Mouse (Mus musculus): ENCODE results near the gene Smim12. TPM values are rescaled to one million over a fixed set of nuclear protein-coding genes. Genes with fewer than 3 reads are reported as not detected.

Gene Smim12
- polyA plus RNA-seq, 1 experiment, result 19.3 TPM

- Histone ChIP-seq H3K4me3 (ENCODE audit: extremely low read depth, insufficient read depth, insufficient read length) (no peak overlapping the region), H3K36me3 (ENCODE audit: control insufficient read depth, insufficient read depth, low read length) (peaks cover 4% of the 10 kb centered on the region; the same call in 1 of the 2 replicates), H3K4me1 (ENCODE audit: control insufficient read depth, insufficient read depth, insufficient read length) (peaks cover under 1% of the 10 kb centered on the region; the same call in 1 of the 2 replicates), H3K27ac (ENCODE audit: insufficient read depth, low read length) (no peak overlapping the region), H3K27me3 (ENCODE audit: control insufficient read depth, insufficient read depth, low read length) (no peaks in the 10 kb centered on the region)
- DNase-seq (ENCODE audit: low read depth in 1 of 2, low spot score in 2 of 2), result peak; percentile 79 to 93
- peak; percentile 85; the same call in 1 of the 2 replicates for TF ChIP-seq CTCF (IDR thresholded peaks at IDR 0.05; ENCODE audit: extremely low read depth, insufficient read depth, insufficient read length, insufficient replicate concordance)
- TF ChIP-seq POLR2A (IDR thresholded peaks at IDR 0.05; ENCODE audit: low read depth, low read length), result no peak
- 1% methylated on average over 5 of the region's 5 CpGs for WGBS
Observed at GRCm38 (mm10) chr4:127249701-127250349, 6.2 kb downstream of the Smim12 start.

GRCm38 (mm10) chr4:127251963-127252585 is 8.5 kb downstream of the Smim12 start:
- WGBS, result 52% methylated on average over 22 of the region's 22 CpGs
- Histone ChIP-seq H3K36me3 (ENCODE audit: control insufficient read depth, insufficient read depth, low read length) (peaks cover 4% of the 10 kb centered on the region; the same call in 1 of the 2 replicates), H3K4me3 (ENCODE audit: extremely low read depth, insufficient read depth, insufficient read length) (no peak overlapping the region), H3K4me1 (ENCODE audit: control insufficient read depth, insufficient read depth, insufficient read length) (no peaks in the 10 kb centered on the region), H3K27me3 (ENCODE audit: control insufficient read depth, insufficient read depth, low read length) (no peaks in the 10 kb centered on the region), H3K27ac (ENCODE audit: insufficient read depth, low read length) (no peak overlapping the region)
- TF ChIP-seq CTCF (IDR thresholded peaks at IDR 0.05; ENCODE audit: extremely low read depth, insufficient read depth, insufficient read length, insufficient replicate concordance), result no peak
- TF ChIP-seq POLR2A (IDR thresholded peaks at IDR 0.05; ENCODE audit: low read depth, low read length), result no peak
- DNase-seq (ENCODE audit: low read depth in 1 of 2, low spot score in 2 of 2), result no peak

GRCm38 (mm10) chr4:127256739-127257138 is 13.2 kb downstream of the Smim12 start:
- Histone ChIP-seq H3K4me3 (ENCODE audit: extremely low read depth, insufficient read depth, insufficient read length) (no peak overlapping the region), H3K4me1 (ENCODE audit: control insufficient read depth, insufficient read depth, insufficient read length) (no peaks in the 10 kb centered on the region), H3K27ac (ENCODE audit: insufficient read depth, low read length) (no peak overlapping the region), H3K27me3 (ENCODE audit: control insufficient read depth, insufficient read depth, low read length) (no peaks in the 10 kb centered on the region), H3K36me3 (ENCODE audit: control insufficient read depth, insufficient read depth, low read length) (no peaks in the 10 kb centered on the region)
- no peak for TF ChIP-seq POLR2A (IDR thresholded peaks at IDR 0.05; ENCODE audit: low read depth, low read length)
- TF ChIP-seq CTCF (IDR thresholded peaks at IDR 0.05; ENCODE audit: extremely low read depth, insufficient read depth, insufficient read length, insufficient replicate concordance), result no peak
- no peak for DNase-seq (ENCODE audit: low read depth in 1 of 2, low spot score in 2 of 2)
- 22% methylated on average over 5 of the region's 5 CpGs for WGBS

- Histone ChIP-seq H3K27ac (ENCODE audit: insufficient read depth, low read length) (no peak overlapping the region), H3K4me3 (ENCODE audit: extremely low read depth, insufficient read depth, insufficient read length) (no peak overlapping the region), H3K36me3 (ENCODE audit: control insufficient read depth, insufficient read depth, low read length) (no peaks in the 10 kb centered on the region), H3K27me3 (ENCODE audit: control insufficient read depth, insufficient read depth, low read length) (no peaks in the 10 kb centered on the region), H3K4me1 (ENCODE audit: control insufficient read depth, insufficient read depth, insufficient read length) (no peaks in the 10 kb centered on the region)
- TF ChIP-seq POLR2A (IDR thresholded peaks at IDR 0.05; ENCODE audit: low read depth, low read length) (no peak), CTCF (IDR thresholded peaks at IDR 0.05; ENCODE audit: extremely low read depth, insufficient read depth, insufficient read length, insufficient replicate concordance) (no peak)
- no peak for DNase-seq (ENCODE audit: low read depth in 1 of 2, low spot score in 2 of 2)
- 56% methylated on average over 12 of the region's 12 CpGs for WGBS
Observed at GRCm38 (mm10) chr4:127258186-127258897, 14.8 kb downstream of the Smim12 start.

- no peak for TF ChIP-seq CTCF (IDR thresholded peaks at IDR 0.05; ENCODE audit: extremely low read depth, insufficient read depth, insufficient read length, insufficient replicate concordance)
- no peak for TF ChIP-seq POLR2A (IDR thresholded peaks at IDR 0.05; ENCODE audit: low read depth, low read length)
- DNase-seq (ENCODE audit: low read depth in 1 of 2, low spot score in 2 of 2), result no peak
- no peak overlapping the region for H3K4me3 ChIP-seq (ENCODE audit: extremely low read depth, insufficient read depth, insufficient read length)
- H3K27ac ChIP-seq (ENCODE audit: insufficient read depth, low read length), result no peak overlapping the region
- H3K36me3 ChIP-seq (ENCODE audit: control insufficient read depth, insufficient read depth, low read length), result no peaks in the 10 kb centered on the region
- H3K4me1 ChIP-seq (ENCODE audit: control insufficient read depth, insufficient read depth, insufficient read length), result no peaks in the 10 kb centered on the region
- no peaks in the 10 kb centered on the region for H3K27me3 ChIP-seq (ENCODE audit: control insufficient read depth, insufficient read depth, low read length)
- WGBS, result 89% methylated on average over 14 of the region's 14 CpGs
Observed at GRCm38 (mm10) chr4:127261601-127262000, 18.0 kb downstream of the Smim12 start.

GRCm38 (mm10) chr4:127263438-127264182 is 20.0 kb downstream of the Smim12 start:
- 51% methylated on average over 19 of the region's 19 CpGs for WGBS

More at GRCm38 (mm10) chr4:127263438-127264182, 20.0 kb downstream of the Smim12 start:
- Histone ChIP-seq H3K27me3 (ENCODE audit: control insufficient read depth, insufficient read depth, low read length) (no peaks in the 10 kb centered on the region), H3K4me1 (ENCODE audit: control insufficient read depth, insufficient read depth, insufficient read length) (no peaks in the 10 kb centered on the region), H3K27ac (ENCODE audit: insufficient read depth, low read length) (peak overlapping the region; percentile 27; the same call in 1 of the 2 replicates), H3K36me3 (ENCODE audit: control insufficient read depth, insufficient read depth, low read length) (no peaks in the 10 kb centered on the region), H3K4me3 (ENCODE audit: extremely low read depth, insufficient read depth, insufficient read length) (no peak overlapping the region)
- DNase-seq (ENCODE audit: low read depth in 1 of 2, low spot score in 2 of 2), result no peak
- TF ChIP-seq POLR2A (IDR thresholded peaks at IDR 0.05; ENCODE audit: low read depth, low read length), result no peak
- TF ChIP-seq CTCF (IDR thresholded peaks at IDR 0.05; ENCODE audit: extremely low read depth, insufficient read depth, insufficient read length, insufficient replicate concordance), result no peak

All from spleen, adult 2 months (tissue).